Mouse (Mus musculus): Measurements from ENCODE around the gene Col4a4. TPM values are rescaled to one million over a fixed set of nuclear protein-coding genes. Genes with fewer than 3 reads are reported as not detected.

Col4a4 gene
- polyA plus RNA-seq, 1 experiment from 2014 or later, result 0.25 TPM

GRCm38 (mm10) chr1:82468872-82469271 lies 117.8 kb downstream of the Col4a4 start:
- 83% methylated on average over 6 of the region's 6 CpGs for WGBS
- no peak overlapping the region for H3K27ac ChIP-seq (replicated peaks; ENCODE audit: low read depth, low read length)

GRCm38 (mm10) chr1:82465321-82465853 lies 121.3 kb downstream of the Col4a4 start:
- Histone ChIP-seq H3K36me3 (replicated peaks; ENCODE audit: control insufficient read depth, insufficient read depth, low read depth, low read length) (no peaks in the 10 kb centered on the region), H3K4me2 (ENCODE audit: low read depth, low read length) (no peak overlapping the region), H3K27ac (replicated peaks; ENCODE audit: low read depth, low read length) (no peak overlapping the region), H3K9ac (replicated peaks; ENCODE audit: low read length) (no peak overlapping the region), H3K9me3 (replicated peaks; ENCODE audit: control insufficient read depth, low read length) (no peaks in the 10 kb centered on the region), H3K4me1 (ENCODE audit: control insufficient read depth, insufficient read depth, low read length) (no peaks in the 10 kb centered on the region), H3K4me3 (ENCODE audit: low read depth, low read length) (no peak overlapping the region), H3K27me3 (ENCODE audit: control insufficient read depth, insufficient read depth, low read length) (no peaks in the 10 kb centered on the region)
- ATAC-seq (replicated peaks; ENCODE audit: insufficient number of reproducible peaks, low FRiP score, low TSS enrichment, low read depth) (no peak), DNase-seq (ENCODE audit: low spot score) (no peak)
- WGBS, result 58% methylated on average over 6 of the region's 6 CpGs

More at GRCm38 (mm10) chr1:82468872-82469271, 117.8 kb downstream of the Col4a4 start:
- ATAC-seq (replicated peaks; ENCODE audit: insufficient number of reproducible peaks, low FRiP score, low TSS enrichment, low read depth), result no peak
- H3K9me3 ChIP-seq (replicated peaks; ENCODE audit: control insufficient read depth, low read length), result no peaks in the 10 kb centered on the region
- no peak overlapping the region for H3K4me3 ChIP-seq (ENCODE audit: low read depth, low read length)
- no peaks in the 10 kb centered on the region for H3K27me3 ChIP-seq (ENCODE audit: control insufficient read depth, insufficient read depth, low read length)
- H3K36me3 ChIP-seq (replicated peaks; ENCODE audit: control insufficient read depth, insufficient read depth, low read depth, low read length), result no peaks in the 10 kb centered on the region
- H3K9ac ChIP-seq (replicated peaks; ENCODE audit: low read length), result no peak overlapping the region
- DNase-seq (ENCODE audit: low spot score), result no peak
- H3K4me1 ChIP-seq (ENCODE audit: control insufficient read depth, insufficient read depth, low read length), result no peaks in the 10 kb centered on the region
- no peak overlapping the region for H3K4me2 ChIP-seq (ENCODE audit: low read depth, low read length)

- WGBS, result 60% methylated on average over 4 of the region's 4 CpGs
These were observed 125.6 kb downstream of the Col4a4 start for GRCm38 (mm10) chr1:82461041-82461440.

GRCm38 (mm10) chr1:82459926-82460325 lies 126.7 kb downstream of the Col4a4 start:
- no peak for ATAC-seq (replicated peaks; ENCODE audit: insufficient number of reproducible peaks, low FRiP score, low TSS enrichment, low read depth)
- no peak overlapping the region for H3K4me2 ChIP-seq (ENCODE audit: low read depth, low read length)
- no peak overlapping the region for H3K27ac ChIP-seq (replicated peaks; ENCODE audit: low read depth, low read length)
- H3K4me1 ChIP-seq (ENCODE audit: control insufficient read depth, insufficient read depth, low read length), result no peaks in the 10 kb centered on the region
- H3K4me3 ChIP-seq (ENCODE audit: low read depth, low read length), result no peak overlapping the region
- WGBS, result 89% methylated on average over 2 of the region's 2 CpGs
- no peaks in the 10 kb centered on the region for H3K27me3 ChIP-seq (ENCODE audit: control insufficient read depth, insufficient read depth, low read length)
- H3K9ac ChIP-seq (replicated peaks; ENCODE audit: low read length), result no peak overlapping the region
- DNase-seq (ENCODE audit: low spot score), result no peak
- no peaks in the 10 kb centered on the region for H3K9me3 ChIP-seq (replicated peaks; ENCODE audit: control insufficient read depth, low read length)
- H3K36me3 ChIP-seq (replicated peaks; ENCODE audit: control insufficient read depth, insufficient read depth, low read depth, low read length), result no peaks in the 10 kb centered on the region

More at GRCm38 (mm10) chr1:82461041-82461440, 125.6 kb downstream of the Col4a4 start:
- H3K36me3 ChIP-seq (replicated peaks; ENCODE audit: control insufficient read depth, insufficient read depth, low read depth, low read length), result no peaks in the 10 kb centered on the region
- ATAC-seq (replicated peaks; ENCODE audit: insufficient number of reproducible peaks, low FRiP score, low TSS enrichment, low read depth), result no peak
- no peaks in the 10 kb centered on the region for H3K9me3 ChIP-seq (replicated peaks; ENCODE audit: control insufficient read depth, low read length)
- H3K4me3 ChIP-seq (ENCODE audit: low read depth, low read length), result no peak overlapping the region
- no peak overlapping the region for H3K27ac ChIP-seq (replicated peaks; ENCODE audit: low read depth, low read length)
- H3K9ac ChIP-seq (replicated peaks; ENCODE audit: low read length), result no peak overlapping the region
- no peak for DNase-seq (ENCODE audit: low spot score)
- no peaks in the 10 kb centered on the region for H3K4me1 ChIP-seq (ENCODE audit: control insufficient read depth, insufficient read depth, low read length)
- H3K4me2 ChIP-seq (ENCODE audit: low read depth, low read length), result no peak overlapping the region
- no peaks in the 10 kb centered on the region for H3K27me3 ChIP-seq (ENCODE audit: control insufficient read depth, insufficient read depth, low read length)

- DNase-seq (ENCODE audit: low spot score) (no peak), ATAC-seq (replicated peaks; ENCODE audit: insufficient number of reproducible peaks, low FRiP score, low TSS enrichment, low read depth) (no peak)
- H3K4me2 ChIP-seq (ENCODE audit: low read depth, low read length), result no peak overlapping the region
- no peaks in the 10 kb centered on the region for H3K4me1 ChIP-seq (ENCODE audit: control insufficient read depth, insufficient read depth, low read length)
- H3K27me3 ChIP-seq (ENCODE audit: control insufficient read depth, insufficient read depth, low read length), result no peaks in the 10 kb centered on the region
- WGBS, result 88% methylated on average over 4 of the region's 4 CpGs
- no peak overlapping the region for H3K4me3 ChIP-seq (ENCODE audit: low read depth, low read length)
- H3K27ac ChIP-seq (replicated peaks; ENCODE audit: low read depth, low read length), result no peak overlapping the region
- no peak overlapping the region for H3K9ac ChIP-seq (replicated peaks; ENCODE audit: low read length)
- no peaks in the 10 kb centered on the region for H3K9me3 ChIP-seq (replicated peaks; ENCODE audit: control insufficient read depth, low read length)
- no peaks in the 10 kb centered on the region for H3K36me3 ChIP-seq (replicated peaks; ENCODE audit: control insufficient read depth, insufficient read depth, low read depth, low read length)
These were observed 127.3 kb downstream of the Col4a4 start for GRCm38 (mm10) chr1:82459350-82459749.

- Histone ChIP-seq H3K27ac (replicated peaks; ENCODE audit: low read depth, low read length) (no peak overlapping the region), H3K36me3 (replicated peaks; ENCODE audit: control insufficient read depth, insufficient read depth, low read depth, low read length) (no peaks in the 10 kb centered on the region), H3K4me2 (ENCODE audit: low read depth, low read length) (no peak overlapping the region), H3K4me1 (ENCODE audit: control insufficient read depth, insufficient read depth, low read length) (no peaks in the 10 kb centered on the region), H3K27me3 (ENCODE audit: control insufficient read depth, insufficient read depth, low read length) (no peaks in the 10 kb centered on the region), H3K9ac (replicated peaks; ENCODE audit: low read length) (no peak overlapping the region), H3K9me3 (replicated peaks; ENCODE audit: control insufficient read depth, low read length) (no peaks in the 10 kb centered on the region), H3K4me3 (ENCODE audit: low read depth, low read length) (no peak overlapping the region)
- 91% methylated on average over 3 of the region's 3 CpGs for WGBS
- DNase-seq (ENCODE audit: low spot score) (no peak), ATAC-seq (replicated peaks; ENCODE audit: insufficient number of reproducible peaks, low FRiP score, low TSS enrichment, low read depth) (no peak)
These were observed 132.6 kb downstream of the Col4a4 start for GRCm38 (mm10) chr1:82454031-82454430.

GRCm38 (mm10) chr1:82451927-82452651 lies 134.6 kb downstream of the Col4a4 start:
- H3K4me1 ChIP-seq (ENCODE audit: control insufficient read depth, insufficient read depth, low read length), result no peaks in the 10 kb centered on the region

GRCm38 (mm10) chr1:82449851-82450250 lies 136.8 kb downstream of the Col4a4 start:
- ATAC-seq (replicated peaks; ENCODE audit: insufficient number of reproducible peaks, low FRiP score, low TSS enrichment, low read depth), result no peak
- Histone ChIP-seq H3K4me1 (ENCODE audit: control insufficient read depth, insufficient read depth, low read length) (no peaks in the 10 kb centered on the region), H3K9ac (replicated peaks; ENCODE audit: low read length) (no peak overlapping the region), H3K4me3 (ENCODE audit: low read depth, low read length) (no peak overlapping the region), H3K27ac (replicated peaks; ENCODE audit: low read depth, low read length) (no peak overlapping the region), H3K36me3 (replicated peaks; ENCODE audit: control insufficient read depth, insufficient read depth, low read depth, low read length) (no peaks in the 10 kb centered on the region), H3K9me3 (replicated peaks; ENCODE audit: control insufficient read depth, low read length) (no peaks in the 10 kb centered on the region), H3K27me3 (ENCODE audit: control insufficient read depth, insufficient read depth, low read length) (no peaks in the 10 kb centered on the region), H3K4me2 (ENCODE audit: low read depth, low read length) (no peak overlapping the region)
- 90% methylated on average over 4 of the region's 4 CpGs for WGBS
- DNase-seq (ENCODE audit: low spot score), result no peak

More at GRCm38 (mm10) chr1:82451927-82452651, 134.6 kb downstream of the Col4a4 start:
- Histone ChIP-seq H3K36me3 (replicated peaks; ENCODE audit: control insufficient read depth, insufficient read depth, low read depth, low read length) (no peaks in the 10 kb centered on the region), H3K9ac (replicated peaks; ENCODE audit: low read length) (no peak overlapping the region), H3K27me3 (ENCODE audit: control insufficient read depth, insufficient read depth, low read length) (no peaks in the 10 kb centered on the region), H3K27ac (replicated peaks; ENCODE audit: low read depth, low read length) (no peak overlapping the region), H3K4me3 (ENCODE audit: low read depth, low read length) (no peak overlapping the region), H3K9me3 (replicated peaks; ENCODE audit: control insufficient read depth, low read length) (no peaks in the 10 kb centered on the region), H3K4me2 (ENCODE audit: low read depth, low read length) (no peak overlapping the region)
- ATAC-seq (replicated peaks; ENCODE audit: insufficient number of reproducible peaks, low FRiP score, low TSS enrichment, low read depth), result no peak
- no peak for DNase-seq (ENCODE audit: low spot score)
- 34% methylated on average over 6 of the region's 6 CpGs for WGBS

Measured in embryonic facial prominence, embryonic 11.5 days (tissue).